Mouse (Mus musculus) embryonic facial prominence, embryonic 13.5 days (tissue): ENCODE results near the gene Parp12. TPM values are rescaled to one million over a fixed set of nuclear protein-coding genes. Genes with fewer than 3 reads are reported as not detected.

Source experiments
- ATAC-seq: fragments of 200-750 bp; cut with Nextera tagmentation; 2 replicates; pipeline ENCODE4 v1.8.0; 2017; ENCODE audit warnings: low read depth; ENCODE audit not compliant: insufficient number of reproducible peaks, insufficient read depth, low FRiP score, low TSS enrichment
- H3K27ac ChIP-seq: fragments of 300-500 bp; sonication (generic); 2 replicates; pipeline ENCODE4 v1.5.1; 2015; ENCODE audit warnings: moderate library complexity, mild to moderate bottlenecking, inconsistent platforms
- H3K27me3 ChIP-seq: fragments of 300-500 bp; sonication (generic); 2 replicates; pipeline ENCODE4 v1.6.1; 2015; ENCODE audit warnings: mild to moderate bottlenecking, inconsistent platforms
- H3K36me3 ChIP-seq: fragments of 300-500 bp; sonication (generic); 2 replicates; pipeline ENCODE4 v1.6.1; 2015; ENCODE audit warnings: mild to moderate bottlenecking, inconsistent platforms
- H3K4me1 ChIP-seq: fragments of 300-500 bp; sonication (generic); 2 replicates; pipeline ENCODE4 v1.6.1; 2015; ENCODE audit warnings: inconsistent platforms
- H3K4me2 ChIP-seq: fragments of 300-500 bp; sonication (generic); 2 replicates; pipeline ENCODE4 v1.6.1; 2015; ENCODE audit warnings: moderate library complexity, mild to moderate bottlenecking, inconsistent platforms
- H3K4me3 ChIP-seq: fragments of 300-500 bp; sonication (generic); 2 replicates; pipeline ENCODE4 v1.5.1; 2015; ENCODE audit warnings: mild to moderate bottlenecking, inconsistent platforms
- H3K9ac ChIP-seq: fragments of 300-500 bp; sonication (generic); 2 replicates; pipeline ENCODE4 v1.6.1; 2015; ENCODE audit warnings: mild to moderate bottlenecking, inconsistent platforms
- H3K9me3 ChIP-seq: fragments of 300-500 bp; sonication (generic); 2 replicates; pipeline ENCODE4 v1.6.1; 2016; ENCODE audit warnings: inconsistent platforms
- WGBS: fragments of 180-500 bp; shearing (Covaris S2); methylation state at CpG from one replicate; pipeline ENCODE4 v1.1.7; 2015; ENCODE audit warnings: mixed read lengths; 5-methylcytosine and 5-hydroxymethylcytosine counted together
- polyA plus RNA-seq: library from polyadenylated mRNA; unstranded; fragments of >200 nt; fragmentation: Nextera tagmentation; extraction: Ambion mirVana; gene quantifications from 2 replicates; pipeline ENCODE4 v1.2.1, GENCODE M21; 2015

The Parp12 gene
- polyA plus RNA-seq, 1 experiment from 2014 or later, result 7.0 TPM

- Histone ChIP-seq H3K27ac (no peak overlapping the region), H3K36me3 (no peaks in the 10 kb centered on the region), H3K9me3 (no peaks in the 10 kb centered on the region), H3K4me1 (no peaks in the 10 kb centered on the region), H3K27me3 (no peaks in the 10 kb centered on the region), H3K9ac (no peak overlapping the region), H3K4me3 (no peak overlapping the region), H3K4me2 (no peak overlapping the region)
- 65% methylated on average over 2 of the region's 2 CpGs for WGBS
- no peak for ATAC-seq
Observed at GRCm38 (mm10) chr6:39106812-39107211, 11.3 kb downstream of the Parp12 start.

DNA sequence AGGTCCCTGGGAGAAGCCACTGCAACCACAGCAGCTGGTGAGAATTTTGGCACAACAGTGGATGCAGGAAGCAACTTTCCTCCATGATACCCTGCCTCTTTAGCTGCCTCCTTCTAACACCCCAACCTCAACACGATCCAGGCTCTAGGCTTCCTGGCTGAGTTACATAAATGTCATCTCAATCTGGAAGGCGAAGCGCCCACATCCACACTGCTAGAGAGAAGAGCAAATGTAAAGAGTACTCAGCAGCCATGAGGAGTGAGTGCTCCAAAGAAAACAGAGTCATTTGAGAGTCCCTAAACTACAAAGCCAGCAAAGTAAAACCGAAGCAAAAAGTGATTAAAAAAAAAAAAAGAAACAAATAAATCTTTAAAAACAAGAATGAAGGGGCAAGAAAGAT lies 13.5 kb downstream of the Parp12 start:
- no peak for ATAC-seq
- Histone ChIP-seq H3K27me3 (no peaks in the 10 kb centered on the region), H3K4me1 (no peaks in the 10 kb centered on the region), H3K4me3 (no peak overlapping the region), H3K9me3 (no peaks in the 10 kb centered on the region), H3K4me2 (no peak overlapping the region), H3K9ac (no peak overlapping the region), H3K36me3 (no peaks in the 10 kb centered on the region), H3K27ac (no peak overlapping the region)
- 84% methylated on average over 4 of the region's 4 CpGs for WGBS

- Histone ChIP-seq H3K27ac (no peak overlapping the region), H3K27me3 (no peaks in the 10 kb centered on the region), H3K4me1 (peaks cover 6% of the 10 kb centered on the region; the same call in 1 of the 2 replicates), H3K4me2 (no peak overlapping the region), H3K4me3 (no peak overlapping the region), H3K36me3 (no peaks in the 10 kb centered on the region), H3K9me3 (no peaks in the 10 kb centered on the region), H3K9ac (no peak overlapping the region)
- no peak for ATAC-seq
Observed at GRCm38 (mm10) chr6:39076498-39076897, 41.7 kb downstream of the Parp12 start.

- Histone ChIP-seq H3K27me3 (no peaks in the 10 kb centered on the region), H3K4me2 (no peak overlapping the region), H3K27ac (no peak overlapping the region), H3K4me3 (no peak overlapping the region), H3K4me1 (peaks cover 6% of the 10 kb centered on the region; the same call in 1 of the 2 replicates), H3K9me3 (no peaks in the 10 kb centered on the region), H3K9ac (no peak overlapping the region), H3K36me3 (no peaks in the 10 kb centered on the region)
- ATAC-seq, result no peak
Observed at GRCm38 (mm10) chr6:39074186-39074585, 44.0 kb downstream of the Parp12 start.

DNA sequence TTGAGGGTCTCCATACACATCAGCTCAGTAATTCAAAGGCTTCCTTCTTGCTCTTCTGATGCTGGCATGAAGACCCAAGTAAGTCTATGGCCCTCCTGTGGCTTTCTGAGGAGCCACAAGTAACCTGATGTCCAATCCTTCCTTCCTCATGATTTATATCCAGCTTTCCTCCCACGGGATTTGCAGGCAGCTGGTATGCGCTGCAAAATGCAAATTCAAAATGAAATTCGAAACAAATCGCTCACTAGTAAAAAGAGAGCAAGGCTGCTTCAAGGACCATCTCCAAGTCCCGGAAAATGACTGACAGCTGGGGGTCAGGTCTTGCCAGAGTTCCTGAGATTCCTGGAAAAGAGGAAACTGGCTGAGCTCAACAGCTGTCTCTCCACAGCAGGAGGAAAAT lies 45.5 kb downstream of the Parp12 start:
- no peak overlapping the region for H3K9ac ChIP-seq
- no peaks in the 10 kb centered on the region for H3K9me3 ChIP-seq
- H3K4me2 ChIP-seq, result no peak overlapping the region
- WGBS, result 23% methylated on average over 5 of the region's 5 CpGs
- no peak for ATAC-seq
- H3K4me1 ChIP-seq, result peaks cover 6% of the 10 kb centered on the region; the same call in 1 of the 2 replicates
- no peaks in the 10 kb centered on the region for H3K36me3 ChIP-seq
- no peak overlapping the region for H3K4me3 ChIP-seq
- H3K27me3 ChIP-seq, result no peaks in the 10 kb centered on the region
- H3K27ac ChIP-seq, result no peak overlapping the region

DNA sequence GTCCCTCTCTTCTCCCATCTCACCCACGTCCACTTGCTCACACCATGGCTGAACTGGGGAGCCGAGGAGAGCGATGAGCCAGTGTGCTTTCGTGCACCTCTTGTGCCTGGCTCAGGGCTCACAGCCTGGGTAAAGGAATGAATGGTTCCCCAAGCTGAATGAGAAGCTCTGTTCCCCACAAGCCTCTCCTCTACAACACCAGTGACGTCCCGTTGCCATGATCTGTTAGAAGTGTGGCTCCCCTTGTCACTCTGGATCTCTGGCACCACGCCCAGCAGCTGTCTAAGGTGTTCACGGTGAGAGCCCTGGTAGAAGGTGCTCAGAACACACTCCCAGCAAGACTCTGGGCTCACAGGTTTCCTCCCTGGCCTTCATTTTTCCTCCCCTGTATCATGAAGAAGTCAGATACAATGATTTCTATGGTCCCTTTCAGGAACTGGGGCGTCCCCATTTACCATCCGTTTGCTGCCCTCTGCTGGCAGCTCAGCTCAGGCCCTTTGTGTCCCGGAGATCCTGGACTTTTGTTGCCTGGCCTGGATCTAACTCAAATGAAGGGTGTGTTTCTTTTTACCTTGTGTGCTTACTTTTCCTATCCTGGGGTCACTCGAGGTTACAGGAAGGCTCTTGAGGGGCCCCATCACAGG lies 51.1 kb downstream of the Parp12 start:
- H3K36me3 ChIP-seq, result no peaks in the 10 kb centered on the region
- 49% methylated on average over 12 of the region's 12 CpGs for WGBS
- no peaks in the 10 kb centered on the region for H3K4me1 ChIP-seq
- H3K4me3 ChIP-seq, result no peak overlapping the region
- no peak overlapping the region for H3K27ac ChIP-seq
- no peak; the same call in 1 of the 2 replicates for ATAC-seq
- peak overlapping the region; percentile 22; the same call in 1 of the 2 replicates for H3K9ac ChIP-seq
- no peaks in the 10 kb centered on the region for H3K9me3 ChIP-seq
- H3K27me3 ChIP-seq, result no peaks in the 10 kb centered on the region
- H3K4me2 ChIP-seq, result no peak overlapping the region

DNA sequence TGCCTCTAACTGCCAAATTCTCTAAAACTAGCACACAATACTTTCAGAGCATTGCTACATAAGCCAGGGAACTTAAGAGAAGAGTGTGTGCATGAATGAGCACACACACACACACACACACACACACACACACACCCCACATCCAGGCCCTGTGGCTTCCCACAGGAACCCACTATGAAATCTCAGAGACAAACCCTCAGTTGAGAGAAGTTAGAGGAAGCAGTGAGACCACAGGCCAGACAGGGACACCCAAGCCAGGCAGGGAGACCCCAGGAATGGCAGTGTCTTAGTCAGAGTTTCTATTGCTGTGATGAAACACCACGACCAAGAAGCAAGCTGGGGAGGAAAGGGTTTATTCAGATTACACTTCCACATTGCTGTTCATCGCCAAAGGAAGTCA lies 54.6 kb downstream of the Parp12 start:
- no peak for ATAC-seq
- 32% methylated on average over 2 of the region's 2 CpGs for WGBS
- no peak overlapping the region for H3K27ac ChIP-seq

DNA sequence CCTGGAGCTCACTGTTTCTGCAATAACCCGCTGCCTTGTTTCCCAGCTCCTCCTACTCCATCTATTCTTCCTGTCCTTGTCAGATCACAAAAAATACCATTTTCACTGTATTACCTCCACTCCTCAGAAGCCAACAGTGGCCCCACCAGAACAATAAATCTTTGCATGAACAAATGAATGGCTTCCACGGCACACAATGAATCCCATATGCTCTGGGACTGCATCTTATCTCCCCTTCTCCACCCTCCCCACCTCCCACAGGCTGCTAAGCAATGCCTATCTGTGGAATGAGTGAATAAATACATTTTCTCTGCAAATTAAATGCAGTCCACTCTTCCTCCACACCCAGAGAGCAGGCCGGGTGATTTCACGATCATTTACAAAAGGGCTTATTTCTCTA lies 57.0 kb downstream of the Parp12 start:
- H3K9me3 ChIP-seq, result no peaks in the 10 kb centered on the region
- H3K27me3 ChIP-seq, result 0 out of 2 replicates have a peak, but pooled peaks cover 3% of the 10 kb centered on the region
- no peaks in the 10 kb centered on the region for H3K4me1 ChIP-seq
- 53% methylated on average over 4 of the region's 4 CpGs for WGBS
- no peak overlapping the region for H3K27ac ChIP-seq
- H3K9ac ChIP-seq, result no peak overlapping the region
- H3K4me3 ChIP-seq, result no peak overlapping the region
- no peaks in the 10 kb centered on the region for H3K36me3 ChIP-seq
- H3K4me2 ChIP-seq, result no peak overlapping the region
- no peak for ATAC-seq

More for the DNA sequence above, 54.6 kb downstream of the Parp12 start:
- Histone ChIP-seq H3K9ac (no peak overlapping the region), H3K4me2 (no peak overlapping the region), H3K4me3 (no peak overlapping the region), H3K4me1 (no peaks in the 10 kb centered on the region), H3K36me3 (no peaks in the 10 kb centered on the region), H3K27me3 (0 out of 2 replicates have a peak, but pooled peaks cover 3% of the 10 kb centered on the region), H3K9me3 (no peaks in the 10 kb centered on the region)

DNA sequence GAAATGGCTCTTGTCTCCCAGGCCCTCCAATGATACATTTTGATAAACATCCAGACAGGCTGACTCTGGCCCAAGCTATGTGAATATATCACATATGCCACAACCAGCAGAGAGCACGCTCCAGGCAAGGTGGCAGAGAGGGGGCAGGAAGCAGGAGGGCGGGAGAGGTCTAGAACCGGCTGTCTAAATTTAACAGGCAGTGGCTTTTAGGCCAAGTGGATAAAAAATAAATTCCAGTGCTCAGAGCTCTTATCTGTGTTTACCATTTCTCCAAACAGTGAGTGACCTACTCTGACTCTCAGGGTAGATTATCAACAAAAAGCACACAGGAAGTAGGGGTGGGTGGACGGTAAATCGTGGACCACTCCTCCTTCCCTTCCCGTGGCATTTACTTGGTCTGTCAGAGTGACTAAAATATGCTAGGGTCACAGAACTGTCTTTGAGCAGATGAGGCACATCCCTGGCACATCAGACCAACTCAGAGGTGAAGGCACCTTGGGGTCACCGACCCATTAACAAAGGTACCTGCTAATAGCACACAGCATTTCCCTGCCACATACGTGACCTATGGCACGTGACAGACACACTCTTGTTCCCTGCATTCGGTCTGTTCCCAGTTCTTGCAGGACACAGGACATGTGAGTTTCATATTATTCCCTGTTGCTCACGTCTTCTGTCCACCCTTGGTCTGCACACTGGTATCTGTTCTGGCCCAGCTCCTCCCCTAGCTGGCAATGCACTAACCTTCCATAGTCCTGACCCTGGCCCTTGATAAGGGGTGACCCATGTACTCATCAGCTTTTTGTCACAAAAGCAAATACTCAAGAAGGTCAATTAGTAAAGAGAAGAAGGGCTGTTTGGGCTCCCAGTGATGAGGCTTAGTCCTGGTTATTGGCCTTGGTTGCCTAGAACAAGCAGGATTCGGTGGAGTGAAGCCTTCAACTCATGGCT lies 58.3 kb downstream of the Parp12 start:
- Histone ChIP-seq H3K27ac (no peak overlapping the region), H3K4me2 (no peak overlapping the region), H3K4me1 (0 out of 2 replicates have a peak, but pooled peaks cover 2% of the 10 kb centered on the region), H3K4me3 (no peak overlapping the region), H3K9ac (no peak overlapping the region), H3K36me3 (no peaks in the 10 kb centered on the region), H3K27me3 (0 out of 2 replicates have a peak, but pooled peaks cover 3% of the 10 kb centered on the region), H3K9me3 (no peaks in the 10 kb centered on the region)
- WGBS, result 81% methylated on average over 12 of the region's 12 CpGs
- no peak for ATAC-seq

DNA sequence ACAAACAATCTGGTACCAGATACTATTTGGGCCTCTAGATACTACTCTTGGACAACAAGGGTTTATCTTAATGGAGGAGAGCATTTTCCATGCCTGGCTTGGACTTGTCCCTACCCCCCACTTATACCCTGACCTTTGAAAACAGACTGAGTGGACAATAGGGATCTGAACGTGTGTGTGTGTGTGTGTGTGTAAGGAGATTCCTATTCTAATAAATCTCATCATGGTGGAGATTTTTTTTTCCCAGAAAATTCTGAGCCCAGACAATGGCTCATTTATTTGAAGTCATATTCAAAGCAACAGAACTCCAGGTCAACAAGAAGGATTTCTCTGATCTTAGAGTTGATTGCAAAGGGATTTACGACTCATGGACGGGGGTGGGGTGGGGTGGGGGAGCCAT lies 59.2 kb downstream of the Parp12 start:
- 0 out of 2 replicates have a peak, but pooled peaks cover 3% of the 10 kb centered on the region for H3K27me3 ChIP-seq
- no peak overlapping the region for H3K9ac ChIP-seq
- H3K4me1 ChIP-seq, result peaks cover 7% of the 10 kb centered on the region; the same call in 1 of the 2 replicates
- ATAC-seq, result no peak
- H3K9me3 ChIP-seq, result no peaks in the 10 kb centered on the region
- H3K27ac ChIP-seq, result no peak overlapping the region
- no peaks in the 10 kb centered on the region for H3K36me3 ChIP-seq
- H3K4me3 ChIP-seq, result no peak overlapping the region
- WGBS, result 77% methylated on average over 3 of the region's 3 CpGs
- H3K4me2 ChIP-seq, result no peak overlapping the region

- H3K9me3 ChIP-seq, result no peaks in the 10 kb centered on the region
- H3K36me3 ChIP-seq, result no peaks in the 10 kb centered on the region
- H3K27me3 ChIP-seq, result 0 out of 2 replicates have a peak, but pooled peaks cover 7% of the 10 kb centered on the region
- no peak overlapping the region for H3K4me3 ChIP-seq
- WGBS, result 56% methylated on average over 3 of the region's 3 CpGs
- H3K9ac ChIP-seq, result no peak overlapping the region
- H3K27ac ChIP-seq, result no peak overlapping the region
- H3K4me1 ChIP-seq, result peaks cover 7% of the 10 kb centered on the region; the same call in 1 of the 2 replicates
- no peak for ATAC-seq
- no peak overlapping the region for H3K4me2 ChIP-seq
Observed at GRCm38 (mm10) chr6:39058389-39058788, 59.8 kb downstream of the Parp12 start.
